Mouse (Mus musculus) hematopoietic stem cell, adult 5-6 weeks (primary cell): ENCODE measurements around the gene Rbm28. TPM values are rescaled to one million over a fixed set of nuclear protein-coding genes. Genes with fewer than 3 reads are reported as not detected.

Experiments used
- ATAC-seq, 2 experiments: fragments of 125-278 bp in 1 of 2; replicated peaks in 1 of 2; 2 replicates each; pipeline ENCODE4 v1.8.0; 2016 to 2017; ENCODE audit warnings: inconsistent platforms in 2 of 2, mild to moderate bottlenecking in 2 of 2, moderate number of reproducible peaks in 2 of 2, low read depth in 1 of 2, moderate TSS enrichment in 1 of 2; ENCODE audit not compliant: low FRiP score in 2 of 2, poor library complexity in 2 of 2, severe bottlenecking in 2 of 2, insufficient read depth in 1 of 2, low TSS enrichment in 1 of 2
- total RNA-seq: library from RNA; stranded (forward); fragments of 172-1452, 232-1000 nt; gene quantifications from 2 replicates; pipeline ENCODE4 v1.2.3, GENCODE M21; 2017

Gene Rbm28
- total RNA-seq, 1 experiment from 2014 or later: 66.5 TPM

DNA sequence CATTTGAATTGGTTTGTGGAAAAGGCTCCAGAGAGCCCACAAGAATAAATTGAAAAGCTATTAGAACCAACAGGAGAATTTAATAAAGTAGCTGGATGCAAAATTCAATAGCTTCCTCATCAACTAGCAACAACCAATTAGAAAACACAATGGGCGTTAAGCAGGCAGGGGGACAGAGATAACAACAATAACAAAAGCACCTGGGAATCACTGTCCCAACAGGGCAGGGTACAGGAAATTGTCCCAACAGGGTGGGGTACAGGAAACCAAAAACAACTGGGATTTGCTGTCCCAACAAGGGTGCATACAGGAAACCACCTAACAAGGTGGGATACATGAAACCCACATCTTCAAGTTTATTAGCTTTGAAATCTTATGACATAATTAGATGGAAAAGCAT, 56.4 kb downstream of the Rbm28 start:
- ATAC-seq: no peak

DNA sequence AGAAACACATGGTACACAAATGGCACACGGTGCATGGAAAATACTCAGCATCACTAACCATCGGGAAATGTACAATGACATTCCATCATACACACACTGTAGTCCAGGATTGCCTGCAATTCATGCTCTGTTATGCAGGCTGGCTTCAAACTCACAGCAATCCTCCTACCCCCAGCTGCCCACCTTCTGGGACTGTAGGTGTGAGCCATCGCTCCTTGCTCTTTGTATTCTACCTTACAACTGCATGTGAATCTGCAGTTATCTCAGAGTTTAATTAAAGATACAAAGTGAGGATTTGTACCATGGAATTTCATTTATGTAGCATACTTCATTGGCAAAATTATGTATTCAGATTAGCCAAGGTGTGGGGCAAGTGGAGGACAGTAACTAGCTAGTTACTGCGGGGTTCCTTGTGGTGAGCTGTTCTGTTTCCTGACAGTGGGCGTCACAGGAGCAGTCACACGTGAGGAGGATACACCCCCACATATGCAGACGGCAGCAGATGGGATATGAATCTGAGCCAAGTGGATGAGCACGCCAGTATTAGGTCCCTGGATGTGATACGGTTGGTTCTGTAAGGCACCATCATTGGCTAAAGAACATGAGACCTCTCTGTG, 63.5 kb downstream of the Rbm28 start:
- no peak for ATAC-seq

DNA sequence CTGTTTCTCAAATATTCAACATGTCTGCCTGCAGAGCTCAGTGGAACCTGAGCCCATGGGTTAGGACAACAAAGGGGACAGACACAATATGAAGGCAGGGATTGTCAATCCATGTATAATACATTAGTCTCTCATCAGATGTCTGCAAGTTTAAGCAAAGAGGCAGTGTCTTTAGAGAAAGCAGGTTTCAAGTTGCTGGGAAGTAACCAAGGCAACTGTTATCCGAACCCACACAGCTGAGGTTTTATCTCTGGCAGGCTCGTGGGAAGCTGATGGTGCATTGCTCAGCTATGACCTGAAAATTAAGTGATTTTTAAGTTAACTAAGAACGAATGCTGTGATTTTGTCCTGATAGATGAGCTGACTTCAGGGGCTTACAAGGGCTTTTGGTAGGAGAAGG, 64.4 kb downstream of the Rbm28 start:
- no peak for ATAC-seq

GRCm38 (mm10) chr6:29099536-29100170, 65.2 kb downstream of the Rbm28 start:
- no peak for ATAC-seq

DNA sequence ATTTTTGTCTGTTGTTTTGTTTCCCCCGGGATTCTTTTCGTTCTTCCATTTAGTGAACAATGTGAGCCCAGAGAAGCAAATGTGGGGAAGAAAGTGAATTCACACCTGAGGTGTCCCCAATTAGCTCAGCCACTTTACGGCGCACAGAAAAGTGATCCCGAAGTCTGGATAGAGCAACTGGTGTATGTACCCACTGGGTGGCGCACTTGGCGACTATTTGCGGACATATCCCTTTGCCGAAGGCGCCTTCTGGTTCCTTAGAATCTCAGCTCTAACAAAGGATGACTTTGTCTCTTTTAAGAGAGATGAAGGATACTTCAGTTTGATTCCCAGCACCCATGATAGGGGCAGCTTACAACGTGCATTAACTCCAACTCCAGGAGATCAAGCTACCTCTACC, 71.9 kb downstream of the Rbm28 start:
- no peak for ATAC-seq

GRCm38 (mm10) chr6:29092234-29092633, 72.6 kb downstream of the Rbm28 start:
- no peak for ATAC-seq

DNA sequence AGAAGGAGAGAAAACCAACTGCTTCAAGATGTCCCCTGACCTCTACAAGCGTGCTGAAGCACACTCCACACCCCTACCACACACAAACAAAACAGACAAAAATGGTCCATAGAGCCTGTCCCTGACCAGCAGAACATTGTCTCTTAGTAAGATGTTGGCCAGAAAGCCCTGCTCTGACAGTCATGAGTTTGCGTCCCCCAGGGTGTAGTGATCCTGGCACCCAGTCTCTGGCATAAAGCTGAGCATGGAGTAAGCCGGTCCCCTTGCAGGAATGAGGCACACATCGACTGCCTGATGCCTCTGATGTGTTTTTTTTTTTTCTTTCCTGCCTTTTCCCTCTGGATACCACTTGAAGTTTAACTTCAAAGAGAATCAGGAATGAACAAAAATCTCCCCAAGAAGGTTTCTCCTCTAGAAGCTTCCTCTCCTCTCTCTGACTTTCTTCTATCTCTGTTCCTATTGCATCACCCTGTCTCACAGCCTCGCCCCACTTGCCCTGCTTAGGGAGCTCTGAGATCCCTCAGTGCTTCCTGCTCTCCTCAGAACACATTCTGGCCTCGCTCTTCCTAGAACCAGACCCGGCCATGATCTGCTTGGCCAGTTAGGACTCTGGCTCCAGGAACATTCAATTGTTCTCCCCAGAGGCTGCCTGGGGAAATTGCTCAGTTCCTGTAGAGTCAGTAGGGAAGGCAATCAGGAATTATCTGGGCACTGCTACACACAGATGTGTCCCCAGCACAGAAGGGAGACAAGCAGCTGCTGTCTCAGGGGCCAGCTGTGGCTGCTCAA, 76.7 kb downstream of the Rbm28 start:
- ATAC-seq: no peak

GRCm38 (mm10) chr6:29084401-29084800, 80.4 kb downstream of the Rbm28 start:
- ATAC-seq: no peak

- ATAC-seq: no peak
Measured at GRCm38 (mm10) chr6:29082776-29083354, 81.9 kb downstream of the Rbm28 start.

- no peak for ATAC-seq
Measured at GRCm38 (mm10) chr6:29081826-29082363, 82.9 kb downstream of the Rbm28 start.

DNA sequence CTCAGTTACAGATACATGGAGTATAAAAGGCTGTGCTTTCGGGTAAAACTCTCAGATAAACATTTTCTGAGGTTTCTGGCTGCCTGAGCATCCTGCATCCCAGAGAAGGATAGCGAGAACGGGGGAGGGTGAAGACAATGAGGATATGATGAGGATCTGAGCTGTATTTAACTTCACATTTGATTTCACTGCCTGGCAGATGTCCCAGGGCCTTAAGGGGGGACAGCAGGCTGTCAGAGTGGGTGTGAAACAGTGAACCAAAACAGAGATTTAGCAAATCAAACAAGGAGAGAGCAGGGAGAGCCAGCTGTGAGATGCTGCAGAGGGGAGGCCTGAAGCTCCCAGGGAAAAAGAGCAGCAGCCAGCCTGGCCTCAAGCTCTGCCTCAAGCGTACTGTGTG, 85.5 kb downstream of the Rbm28 start:
- ATAC-seq: no peak

GRCm38 (mm10) chr6:29074133-29074469, 90.7 kb downstream of the Rbm28 start:
- ATAC-seq: no peak

Other genes starting within 250 kb of the Rbm28 start
- gene Lep, start 104.8 kb downstream of the Rbm28 start, total RNA-seq: not detected in 2 replicates
- not detected in 2 replicates for gene Prrt4, start 14.6 kb upstream of the Rbm28 start, total RNA-seq
- gene Impdh1, start 51.4 kb upstream of the Rbm28 start, total RNA-seq: 70.0 and 72.4 TPM in 2 replicates
- gene Hilpda, start 107.5 kb upstream of the Rbm28 start, total RNA-seq: 26.3 and 27.7 TPM in 2 replicates
- gene Fam71f2, start 114.6 kb upstream of the Rbm28 start, total RNA-seq: 1.6 TPM in 1 of 2 replicates, not detected in the other
- gene Fam71f1, start 154.1 kb upstream of the Rbm28 start, total RNA-seq: not detected in 2 replicates
- 162 and 228 TPM in 2 replicates for gene Calu, start 183.1 kb upstream of the Rbm28 start, total RNA-seq
- not detected in 2 replicates for gene Opn1sw, start 223.5 kb upstream of the Rbm28 start, total RNA-seq
- 0.40 and 0.44 TPM in 2 replicates for gene Ccdc136, start 231.3 kb upstream of the Rbm28 start, total RNA-seq